Mouse (Mus musculus): ENCODE measurements at regions not wholly inside any gene's neighbourhood (a gene's known extent, or its start where the extent isn't known, plus 50 kb on each side); places are given as distances from the start of the nearest gene placed in this dataset.

DNA sequence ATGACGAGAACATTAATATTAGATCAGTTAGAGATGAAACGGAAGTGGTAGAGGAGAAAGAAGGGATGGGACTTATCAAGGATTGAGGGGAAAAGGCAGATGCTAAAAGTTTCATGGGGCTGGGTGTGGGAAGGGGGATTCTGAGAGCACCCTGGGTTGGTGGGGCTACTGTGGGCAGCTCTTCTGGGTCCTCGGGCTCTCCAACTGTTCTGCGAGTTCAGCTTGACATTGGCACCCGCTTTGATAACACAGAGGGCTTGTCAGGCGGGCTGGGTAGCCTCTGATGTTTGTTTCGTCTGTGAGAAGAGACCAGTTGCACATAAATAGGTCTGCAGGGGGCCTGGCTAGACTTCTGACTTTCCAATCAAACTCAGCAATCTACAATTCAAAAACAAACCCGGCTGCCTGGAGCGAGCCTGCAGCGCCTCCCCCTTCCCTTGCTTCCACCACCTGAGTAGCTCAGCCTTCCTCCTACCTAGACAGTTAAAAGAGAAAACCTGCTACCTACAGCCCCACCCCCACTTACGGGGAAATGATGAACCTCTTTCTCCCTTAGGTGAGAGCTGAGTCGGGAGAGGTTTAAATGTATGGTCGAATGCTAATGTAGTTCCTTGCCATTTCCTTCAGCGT, 143.4 kb downstream of the Trim29 start:
- 3% methylated on average over 14 of the region's 14 CpGs for WGBS
- ATAC-seq (ENCODE audit: low read depth) (no peak), DNase-seq (ENCODE audit: low spot score) (no peak)
- Histone ChIP-seq H3K9ac (ENCODE audit: low read depth, low read length) (no peak overlapping the region), H3K4me3 (ENCODE audit: low read depth, low read length) (no peak overlapping the region), H3K4me1 (ENCODE audit: control insufficient read depth, insufficient read depth, low read length) (no peaks in the 10 kb centered on the region), H3K36me3 (ENCODE audit: control insufficient read depth, insufficient read depth, low read length) (no peaks in the 10 kb centered on the region), H3K9me3 (ENCODE audit: control insufficient read depth, low read length) (no peaks in the 10 kb centered on the region), H3K4me2 (ENCODE audit: low read depth, low read length) (peak overlapping the region; percentile 30), H3K27ac (replicated peaks; ENCODE audit: low read depth, low read length) (no peak overlapping the region), H3K27me3 (replicated peaks; ENCODE audit: control insufficient read depth, insufficient read depth, low read length) (peaks cover 32% of the 10 kb centered on the region)

DNA sequence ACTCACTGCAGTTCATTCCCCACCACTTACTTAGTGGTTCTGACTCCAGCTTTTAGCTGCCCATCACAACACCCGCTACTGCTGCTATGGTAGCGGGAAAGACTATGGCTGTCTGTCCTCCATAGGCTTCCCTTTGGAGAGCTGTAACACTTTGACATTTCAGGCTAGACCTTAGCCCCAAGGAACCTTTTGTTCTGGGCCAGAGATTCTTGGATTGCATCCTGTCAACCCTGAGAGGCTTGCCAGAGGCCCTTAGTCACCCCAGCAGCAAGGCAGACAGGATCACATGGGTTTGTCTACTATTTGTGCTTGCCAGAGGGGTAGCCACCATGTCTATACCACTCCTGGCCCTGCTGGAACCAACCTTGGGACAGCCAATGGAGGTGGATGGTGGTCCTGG, 147.1 kb downstream of the Trim29 start:
- ATAC-seq (ENCODE audit: low read depth) = no peak
- H3K27me3 ChIP-seq (replicated peaks; ENCODE audit: control insufficient read depth, insufficient read depth, low read length) = peaks cover 28% of the 10 kb centered on the region
- H3K9me3 ChIP-seq (ENCODE audit: control insufficient read depth, low read length) = no peaks in the 10 kb centered on the region
- no peaks in the 10 kb centered on the region for H3K4me1 ChIP-seq (ENCODE audit: control insufficient read depth, insufficient read depth, low read length)
- DNase-seq (ENCODE audit: low spot score) = no peak
- H3K36me3 ChIP-seq (ENCODE audit: control insufficient read depth, insufficient read depth, low read length) = no peaks in the 10 kb centered on the region
- H3K9ac ChIP-seq (ENCODE audit: low read depth, low read length) = no peak overlapping the region
- no peak overlapping the region for H3K27ac ChIP-seq (replicated peaks; ENCODE audit: low read depth, low read length)
- H3K4me3 ChIP-seq (ENCODE audit: low read depth, low read length) = no peak overlapping the region
- no peak overlapping the region for H3K4me2 ChIP-seq (ENCODE audit: low read depth, low read length)
- WGBS = 97% methylated on average over 2 of the region's 2 CpGs

DNA sequence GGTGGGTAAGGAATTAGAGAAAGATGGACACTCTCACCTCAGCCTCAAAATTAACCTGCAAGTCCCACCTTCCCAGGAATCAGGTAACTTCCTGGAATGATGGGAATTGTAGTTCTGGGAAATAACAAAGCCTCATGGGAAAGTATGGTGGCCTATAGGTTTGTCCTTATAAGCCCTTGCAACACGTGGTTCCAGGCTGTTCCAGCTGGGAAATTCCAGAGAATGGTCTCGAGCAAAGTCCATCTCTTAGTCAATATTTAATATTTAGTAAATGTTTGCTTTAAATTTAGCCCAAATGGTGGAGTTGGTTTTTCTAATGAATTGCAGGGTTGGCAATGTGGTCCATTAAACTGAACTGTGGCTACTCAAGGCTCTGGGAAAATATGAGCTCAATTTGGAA, 150.5 kb downstream of the Trim29 start:
- ATAC-seq (ENCODE audit: low read depth) = no peak
- Histone ChIP-seq H3K4me3 (ENCODE audit: low read depth, low read length) (no peak overlapping the region), H3K9ac (ENCODE audit: low read depth, low read length) (no peak overlapping the region), H3K36me3 (ENCODE audit: control insufficient read depth, insufficient read depth, low read length) (no peaks in the 10 kb centered on the region), H3K9me3 (ENCODE audit: control insufficient read depth, low read length) (no peaks in the 10 kb centered on the region), H3K4me1 (ENCODE audit: control insufficient read depth, insufficient read depth, low read length) (no peaks in the 10 kb centered on the region), H3K4me2 (ENCODE audit: low read depth, low read length) (no peak overlapping the region), H3K27ac (replicated peaks; ENCODE audit: low read depth, low read length) (no peak overlapping the region), H3K27me3 (replicated peaks; ENCODE audit: control insufficient read depth, insufficient read depth, low read length) (no peaks in the 10 kb centered on the region; the same call in 1 of the 2 replicates)
- DNase-seq (ENCODE audit: low spot score) = no peak
- WGBS = 56% methylated on average over 2 of the region's 2 CpGs

DNA sequence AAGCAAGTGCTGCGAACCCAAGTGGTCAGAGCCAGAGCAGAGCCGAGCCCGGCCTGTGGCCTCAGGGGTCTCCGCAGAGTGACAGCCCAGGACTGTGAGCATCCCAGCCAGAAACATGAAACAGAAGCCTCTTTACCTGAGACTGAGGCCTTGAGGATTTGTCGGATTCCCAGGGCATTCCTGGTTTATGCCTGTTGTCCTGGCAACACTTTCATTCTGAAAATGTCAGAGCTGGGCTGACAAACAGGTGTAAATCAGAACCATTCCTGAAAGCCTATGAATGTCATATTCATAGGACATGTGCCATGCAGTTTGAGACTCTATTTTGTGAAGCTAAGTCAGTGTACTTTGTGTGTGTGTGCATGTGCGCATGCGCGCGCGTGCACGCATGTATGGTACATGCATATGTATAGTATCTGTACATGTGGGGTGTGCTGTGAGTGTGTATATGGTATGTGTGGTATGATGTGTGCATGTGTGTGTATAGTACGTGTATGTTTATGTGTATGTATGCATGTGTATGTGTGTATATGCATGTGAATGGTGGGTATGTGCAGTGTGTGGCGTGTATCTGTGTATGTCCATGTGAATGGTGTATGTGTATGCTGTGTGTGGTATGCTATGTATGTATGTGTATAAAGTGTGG, 152.9 kb downstream of the Trim29 start:
- Histone ChIP-seq H3K9me3 (ENCODE audit: control insufficient read depth, low read length) (no peaks in the 10 kb centered on the region), H3K27ac (replicated peaks; ENCODE audit: low read depth, low read length) (no peak overlapping the region), H3K9ac (ENCODE audit: low read depth, low read length) (no peak overlapping the region), H3K27me3 (replicated peaks; ENCODE audit: control insufficient read depth, insufficient read depth, low read length) (no peaks in the 10 kb centered on the region), H3K4me2 (ENCODE audit: low read depth, low read length) (no peak overlapping the region), H3K4me3 (ENCODE audit: low read depth, low read length) (no peak overlapping the region), H3K4me1 (ENCODE audit: control insufficient read depth, insufficient read depth, low read length) (no peaks in the 10 kb centered on the region), H3K36me3 (ENCODE audit: control insufficient read depth, insufficient read depth, low read length) (no peaks in the 10 kb centered on the region)
- DNase-seq (ENCODE audit: low spot score) = no peak
- 85% methylated on average over 13 of the region's 13 CpGs for WGBS
- ATAC-seq (ENCODE audit: low read depth) = no peak

DNA sequence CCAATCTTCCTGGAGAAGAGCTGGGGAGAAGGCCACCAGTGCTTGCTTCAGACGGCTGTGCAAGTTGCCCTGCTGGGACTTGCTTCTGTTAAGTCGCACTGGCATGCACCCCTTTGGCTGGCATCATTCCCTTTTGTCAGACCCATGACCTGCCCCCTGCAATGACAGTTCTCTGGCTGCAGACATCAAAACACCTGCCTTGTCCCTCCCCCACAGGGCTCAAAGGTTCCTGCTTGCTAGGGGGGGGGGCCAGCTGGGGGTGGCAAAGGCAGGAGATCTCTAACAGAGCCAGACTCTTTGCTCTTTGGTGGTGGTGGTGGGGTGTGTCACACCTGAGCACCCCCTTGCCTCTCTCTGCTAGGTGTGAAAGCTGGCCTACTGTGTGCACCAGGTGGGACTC, 154.5 kb downstream of the Trim29 start:
- H3K4me1 ChIP-seq (ENCODE audit: control insufficient read depth, insufficient read depth, low read length) = no peaks in the 10 kb centered on the region
- no peak overlapping the region for H3K9ac ChIP-seq (ENCODE audit: low read depth, low read length)
- H3K27me3 ChIP-seq (replicated peaks; ENCODE audit: control insufficient read depth, insufficient read depth, low read length) = no peaks in the 10 kb centered on the region
- 54% methylated on average over 2 of the region's 2 CpGs for WGBS
- H3K36me3 ChIP-seq (ENCODE audit: control insufficient read depth, insufficient read depth, low read length) = no peaks in the 10 kb centered on the region
- no peak overlapping the region for H3K4me3 ChIP-seq (ENCODE audit: low read depth, low read length)
- no peaks in the 10 kb centered on the region for H3K9me3 ChIP-seq (ENCODE audit: control insufficient read depth, low read length)
- ATAC-seq (ENCODE audit: low read depth) (no peak), DNase-seq (ENCODE audit: low spot score) (no peak)
- H3K27ac ChIP-seq (replicated peaks; ENCODE audit: low read depth, low read length) = no peak overlapping the region
- no peak overlapping the region for H3K4me2 ChIP-seq (ENCODE audit: low read depth, low read length)

DNA sequence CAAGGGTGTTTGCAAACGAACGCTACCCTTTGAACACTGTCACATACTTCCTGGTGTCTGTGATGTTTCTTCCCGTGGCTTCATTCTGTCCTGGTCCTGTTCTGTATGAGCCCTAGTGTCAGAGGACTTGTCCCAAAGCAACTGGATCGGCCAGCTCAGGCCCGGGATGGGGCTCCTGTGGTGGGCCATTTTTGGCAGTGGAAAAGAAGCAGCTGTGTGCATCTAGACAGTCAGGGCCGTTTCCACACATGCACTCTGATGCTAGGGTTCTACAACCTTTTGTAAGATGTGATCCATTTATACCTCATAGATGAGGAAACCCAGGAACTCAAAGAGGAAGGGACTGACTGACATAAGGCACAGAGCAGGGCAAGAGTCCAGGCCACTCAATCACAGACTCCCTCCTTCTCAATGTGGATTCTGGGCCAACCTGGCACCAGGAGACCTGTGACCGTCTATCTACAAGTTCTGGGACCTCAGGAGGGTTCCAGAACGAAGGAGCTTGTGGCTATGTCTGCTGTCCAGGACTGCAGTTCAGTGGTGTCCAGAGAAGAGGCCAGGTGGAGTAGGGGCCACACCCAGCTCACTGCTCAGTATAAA, 155.2 kb downstream of the Trim29 start:
- Histone ChIP-seq H3K9ac (ENCODE audit: low read depth, low read length) (no peak overlapping the region), H3K4me1 (ENCODE audit: control insufficient read depth, insufficient read depth, low read length) (no peaks in the 10 kb centered on the region), H3K9me3 (ENCODE audit: control insufficient read depth, low read length) (no peaks in the 10 kb centered on the region), H3K36me3 (ENCODE audit: control insufficient read depth, insufficient read depth, low read length) (no peaks in the 10 kb centered on the region), H3K27me3 (replicated peaks; ENCODE audit: control insufficient read depth, insufficient read depth, low read length) (no peaks in the 10 kb centered on the region), H3K27ac (replicated peaks; ENCODE audit: low read depth, low read length) (no peak overlapping the region), H3K4me3 (ENCODE audit: low read depth, low read length) (no peak overlapping the region), H3K4me2 (ENCODE audit: low read depth, low read length) (no peak overlapping the region)
- WGBS = 68% methylated on average over 8 of the region's 8 CpGs
- ATAC-seq (ENCODE audit: low read depth) (no peak), DNase-seq (ENCODE audit: low spot score) (no peak)

DNA sequence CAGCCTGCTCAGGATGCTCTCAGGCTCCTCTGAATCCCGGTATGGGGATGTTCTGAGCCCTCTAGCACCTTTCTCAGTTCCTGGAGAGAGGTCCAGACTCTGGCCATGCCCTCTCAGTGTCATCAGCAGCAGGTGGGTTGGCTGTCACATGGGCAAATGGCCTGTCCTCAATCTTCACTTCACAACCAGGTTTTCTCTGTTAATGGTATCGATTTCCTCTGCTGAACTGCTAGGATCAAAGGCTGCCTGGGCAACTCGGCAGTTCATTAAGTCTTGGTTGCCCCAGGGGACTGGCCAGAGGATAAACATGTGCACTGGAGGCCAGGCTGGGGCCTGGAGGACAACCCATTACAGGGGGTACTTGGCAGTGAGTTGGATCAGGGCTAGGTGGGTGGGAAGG, 156.2 kb downstream of the Trim29 start:
- Histone ChIP-seq H3K9me3 (ENCODE audit: control insufficient read depth, low read length) (no peaks in the 10 kb centered on the region), H3K4me1 (ENCODE audit: control insufficient read depth, insufficient read depth, low read length) (no peaks in the 10 kb centered on the region), H3K36me3 (ENCODE audit: control insufficient read depth, insufficient read depth, low read length) (no peaks in the 10 kb centered on the region), H3K9ac (ENCODE audit: low read depth, low read length) (no peak overlapping the region), H3K27me3 (replicated peaks; ENCODE audit: control insufficient read depth, insufficient read depth, low read length) (no peaks in the 10 kb centered on the region), H3K4me2 (ENCODE audit: low read depth, low read length) (no peak overlapping the region), H3K4me3 (ENCODE audit: low read depth, low read length) (no peak overlapping the region), H3K27ac (replicated peaks; ENCODE audit: low read depth, low read length) (no peak overlapping the region)
- WGBS = 31% methylated on average over 3 of the region's 3 CpGs
- ATAC-seq (ENCODE audit: low read depth) = no peak
- no peak for DNase-seq (ENCODE audit: low spot score)

DNA sequence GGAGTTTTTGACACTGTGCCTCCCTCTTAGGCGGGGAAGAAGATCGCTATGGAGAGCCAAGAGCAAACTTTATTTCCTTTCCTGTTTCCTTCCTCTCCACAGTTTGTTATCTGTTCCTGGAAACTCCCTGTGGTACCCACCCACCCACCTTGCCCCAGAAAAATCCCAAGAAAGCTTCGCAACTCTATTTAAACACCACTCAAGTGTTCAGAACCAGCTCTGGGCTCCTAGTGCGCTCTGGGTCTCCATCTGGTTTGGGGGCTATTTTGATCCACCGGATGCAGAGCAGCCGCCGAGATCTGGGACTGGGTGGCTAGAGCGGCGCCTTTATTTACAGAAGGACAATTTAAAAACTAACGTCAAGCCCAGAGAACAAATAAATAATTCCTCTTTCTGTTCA, 158.6 kb downstream of the Trim29 start:
- no peaks in the 10 kb centered on the region for H3K9me3 ChIP-seq (ENCODE audit: control insufficient read depth, low read length)
- H3K27ac ChIP-seq (replicated peaks; ENCODE audit: low read depth, low read length) = no peak overlapping the region
- H3K9ac ChIP-seq (ENCODE audit: low read depth, low read length) = no peak overlapping the region
- DNase-seq (ENCODE audit: low spot score) (no peak), ATAC-seq (ENCODE audit: low read depth) (no peak)
- no peaks in the 10 kb centered on the region for H3K27me3 ChIP-seq (replicated peaks; ENCODE audit: control insufficient read depth, insufficient read depth, low read length)
- WGBS = 76% methylated on average over 10 of the region's 10 CpGs
- H3K36me3 ChIP-seq (ENCODE audit: control insufficient read depth, insufficient read depth, low read length) = no peaks in the 10 kb centered on the region
- H3K4me3 ChIP-seq (ENCODE audit: low read depth, low read length) = no peak overlapping the region
- peaks cover 5% of the 10 kb centered on the region; the same call in 1 of the 2 replicates for H3K4me1 ChIP-seq (ENCODE audit: control insufficient read depth, insufficient read depth, low read length)
- H3K4me2 ChIP-seq (ENCODE audit: low read depth, low read length) = no peak overlapping the region

DNA sequence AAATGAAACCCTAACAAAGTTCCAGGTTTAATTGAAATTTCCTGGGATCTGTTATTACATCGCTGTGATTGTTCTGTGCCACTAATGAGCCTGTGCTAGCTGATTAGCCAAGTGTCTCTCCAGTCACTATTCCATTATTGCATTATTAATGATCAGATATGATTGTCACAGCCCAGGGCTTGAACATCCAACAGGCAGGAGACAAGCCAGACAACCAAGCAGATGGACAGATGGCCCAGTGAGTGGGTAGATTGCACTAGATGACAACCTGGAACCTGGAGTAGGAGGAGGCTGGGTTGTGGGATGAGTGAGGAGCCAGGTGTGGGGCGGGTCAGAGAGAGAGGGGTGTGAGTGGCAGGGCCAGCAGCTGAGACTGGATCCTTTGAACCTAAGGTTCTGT, 161.6 kb downstream of the Trim29 start:
- ATAC-seq (ENCODE audit: low read depth) = no peak
- Histone ChIP-seq H3K4me3 (ENCODE audit: low read depth, low read length) (no peak overlapping the region), H3K9ac (ENCODE audit: low read depth, low read length) (no peak overlapping the region), H3K27me3 (replicated peaks; ENCODE audit: control insufficient read depth, insufficient read depth, low read length) (no peaks in the 10 kb centered on the region), H3K9me3 (ENCODE audit: control insufficient read depth, low read length) (no peaks in the 10 kb centered on the region), H3K4me2 (ENCODE audit: low read depth, low read length) (no peak overlapping the region), H3K36me3 (ENCODE audit: control insufficient read depth, insufficient read depth, low read length) (no peaks in the 10 kb centered on the region), H3K4me1 (ENCODE audit: control insufficient read depth, insufficient read depth, low read length) (peaks cover 5% of the 10 kb centered on the region; the same call in 1 of the 2 replicates), H3K27ac (replicated peaks; ENCODE audit: low read depth, low read length) (no peak overlapping the region)
- 82% methylated on average over 2 of the region's 2 CpGs for WGBS
- DNase-seq (ENCODE audit: low spot score) = no peak
